In the genomic region with DNA sequence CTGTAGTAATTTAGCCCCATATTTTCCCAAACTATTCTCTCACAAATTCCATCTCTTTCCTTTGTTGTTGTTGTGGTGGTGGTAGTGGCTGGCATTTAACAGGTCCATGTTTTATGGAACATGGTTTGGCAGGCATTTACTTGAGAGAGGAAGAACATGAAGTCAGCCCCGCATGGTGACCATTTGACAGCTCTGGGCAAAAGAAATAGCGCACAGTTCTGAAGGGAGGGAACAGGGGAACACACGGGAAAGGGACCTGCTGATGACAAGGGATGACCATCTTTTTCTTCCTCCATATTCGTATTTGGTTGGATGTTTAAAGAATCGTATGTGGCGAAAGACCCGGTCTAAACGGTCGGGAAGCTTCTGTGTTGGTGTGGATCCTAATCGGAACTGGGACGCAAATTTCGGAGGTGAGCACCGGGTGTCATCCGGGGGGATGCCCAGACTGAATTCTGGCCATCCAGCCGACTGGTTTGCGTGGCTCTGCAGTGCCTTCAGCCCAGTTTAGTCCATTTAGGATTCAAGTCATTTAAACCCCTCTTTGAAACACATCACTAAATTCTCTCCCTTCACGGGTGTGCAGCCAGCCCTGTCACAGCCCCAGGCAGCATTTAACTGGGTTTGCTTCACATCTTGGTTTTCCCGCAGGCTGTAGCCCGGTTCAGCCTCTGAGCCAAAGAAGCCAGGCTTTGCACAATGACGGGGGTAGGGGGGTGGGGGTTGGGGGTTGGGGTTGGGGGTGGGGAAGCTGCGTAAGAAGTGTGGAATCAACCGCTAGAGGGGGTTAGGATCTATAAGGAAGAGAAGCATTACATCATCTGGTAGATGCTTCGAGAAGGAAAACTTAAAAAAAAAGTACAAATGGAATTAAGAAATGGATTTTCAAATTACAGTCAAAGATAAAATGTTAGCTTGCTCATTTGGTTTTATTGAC, we compare ENCODE assay signal across 10 mouse cellular contexts. TPM values are rescaled to one million over a fixed set of nuclear protein-coding genes. Genes with fewer than 3 reads are reported as not detected.
DNase-seq lines count a peak whose midpoint lies in the region; ATAC-seq and TF ChIP-seq lines count a peak whose summit lies in the region.
"Had no signal": no experiment of that assay in that cellular context is flagged by ENCODE, and none has a peak within 500 bp of the region (broad histone marks: within the 10 kb centered on the region; RNA-seq: fewer than 3 reads in every experiment).

No protein-coding gene starts in this region.

- H3K9me3 ChIP-seq in heart, embryonic 13.5 days, result peaks cover 5% of the 10 kb centered on the region; the same call in 1 of the 2 replicates
- H3K9me3 ChIP-seq in ES-Bruce4 (replicated peaks; ENCODE audit: control insufficient read depth, insufficient read depth, low read length, poor library complexity, severe bottlenecking), result no peaks in the 10 kb centered on the region
- no peaks in the 10 kb centered on the region for H3K9me3 ChIP-seq in intestine, embryonic 14.5 days (ENCODE audit: control insufficient read depth, low read length)
- H3K9me3 ChIP-seq in neural tube, embryonic 15.5 days (replicated peaks), result no peaks in the 10 kb centered on the region

- ATAC-seq in heart, embryonic 13.5 days (ENCODE audit: extremely low read depth, insufficient number of reproducible peaks, low FRiP score, low TSS enrichment), result no peak
- no peak for ATAC-seq in intestine, embryonic 14.5 days (replicated peaks; ENCODE audit: low FRiP score, low TSS enrichment, low read depth)
- peak; percentile 68 for ATAC-seq in neural tube, embryonic 15.5 days (ENCODE audit: low FRiP score)

- peak overlapping the region; percentile 66 for H3K9ac ChIP-seq in heart, embryonic 13.5 days
- H3K9ac ChIP-seq in ES-Bruce4 (ENCODE audit: low read depth, poor library complexity, severe bottlenecking), result no peak overlapping the region
- no peak overlapping the region for H3K9ac ChIP-seq in intestine, embryonic 14.5 days (ENCODE audit: low read length)
- H3K9ac ChIP-seq in neural tube, embryonic 15.5 days (replicated peaks), result peak overlapping the region; percentile 46

- peak overlapping the region; percentile 40 for H3K27ac ChIP-seq in heart, embryonic 13.5 days (replicated peaks)
- H3K27ac ChIP-seq in ES-Bruce4 (ENCODE audit: insufficient read depth, low read length), result no peak overlapping the region
- no peak overlapping the region; the same call in 1 of the 2 replicates for H3K27ac ChIP-seq in intestine, embryonic 14.5 days (ENCODE audit: low read depth)
- peak overlapping the region; percentile 82 for H3K27ac ChIP-seq in neural tube, embryonic 15.5 days (replicated peaks)

- no peak for TF ChIP-seq EP300 in ES-Bruce4 (IDR thresholded peaks at IDR 0.05; ENCODE audit: insufficient read depth, low read depth, low read length)

- intact Hi-C loops in heart, postnatal 36 days (cut with DNase I), result loop anchor here (5.0 kb wide), 1 partner anchor 100 kb away; no protein-coding TSS in a partner anchor

- H3K4me3 ChIP-seq in heart, embryonic 13.5 days, result peak overlapping the region; percentile 21
- 0 out of 2 replicates have a peak overlapping the region, but pooled peaks have one; percentile 4 for H3K4me3 ChIP-seq in ES-Bruce4 (ENCODE audit: low read depth, low read length)
- H3K4me3 ChIP-seq in intestine, embryonic 14.5 days (ENCODE audit: low read depth, low read length), result no peak overlapping the region
- peak overlapping the region; percentile 25 for H3K4me3 ChIP-seq in neural tube, embryonic 15.5 days (replicated peaks)

- no peak for DNase-seq in heart, postnatal 36 days
- DNase-seq in embryo, embryonic 10.5 days (ENCODE audit: low spot score), result peak; percentile 84
- no peak for DNase-seq in intestine, embryonic 14.5 days (ENCODE audit: low spot score)
- no peak for DNase-seq in Muller cell, postnatal 12 days (ENCODE audit: inconsistent ontology term)
- DNase-seq in frontal cortex, postnatal 25 days (ENCODE audit: low spot score in 2 of 2), result no peak

- H3K4me2 ChIP-seq in heart, embryonic 13.5 days, result peak overlapping the region; percentile 52
- H3K4me2 ChIP-seq in intestine, embryonic 14.5 days (ENCODE audit: low read length), result peak overlapping the region; percentile 28
- H3K4me2 ChIP-seq in neural tube, embryonic 15.5 days, result peak overlapping the region; percentile 54

- H3K4me1 ChIP-seq in heart, embryonic 13.5 days, result peaks cover 47% of the 10 kb centered on the region
- H3K4me1 ChIP-seq in ES-Bruce4 (ENCODE audit: control insufficient read depth, insufficient read depth, low read length), result no peaks in the 10 kb centered on the region
- H3K4me1 ChIP-seq in intestine, embryonic 14.5 days (replicated peaks; ENCODE audit: control insufficient read depth, insufficient read depth, low read length), result peaks cover 25% of the 10 kb centered on the region
- peaks cover 39% of the 10 kb centered on the region for H3K4me1 ChIP-seq in neural tube, embryonic 15.5 days

- WGBS in heart, embryonic 13.5 days, result 36% methylated on average over 23 of the region's 23 CpGs
- WGBS in intestine, embryonic 14.5 days, result 31% methylated on average over 23 of the region's 23 CpGs
- WGBS in neural tube, embryonic 15.5 days, result 19% methylated on average over 23 of the region's 23 CpGs

- H3K36me3 ChIP-seq in heart, embryonic 13.5 days, result no peaks in the 10 kb centered on the region
- H3K36me3 ChIP-seq in ES-Bruce4 (ENCODE audit: control insufficient read depth, insufficient read depth, low read length, poor library complexity, severe bottlenecking), result no peaks in the 10 kb centered on the region
- no peaks in the 10 kb centered on the region for H3K36me3 ChIP-seq in intestine, embryonic 14.5 days (ENCODE audit: control insufficient read depth, insufficient read depth, low read length)
- no peaks in the 10 kb centered on the region for H3K36me3 ChIP-seq in neural tube, embryonic 15.5 days

- no peak for TF ChIP-seq POLR2A in ES-Bruce4 (IDR thresholded peaks at IDR 0.05; ENCODE audit: insufficient read depth, low read length)

- no peak for TF ChIP-seq CTCF in ES-Bruce4 (IDR thresholded peaks at IDR 0.05; ENCODE audit: low read depth, low read length)

- H3K27me3 ChIP-seq in heart, embryonic 13.5 days (replicated peaks), result no peaks in the 10 kb centered on the region
- H3K27me3 ChIP-seq in ES-Bruce4 (ENCODE audit: control insufficient read depth, insufficient read depth, low read length, poor library complexity, severe bottlenecking), result no peaks in the 10 kb centered on the region
- no peaks in the 10 kb centered on the region for H3K27me3 ChIP-seq in intestine, embryonic 14.5 days (replicated peaks; ENCODE audit: control insufficient read depth, insufficient read depth, low read length)
- no peaks in the 10 kb centered on the region for H3K27me3 ChIP-seq in neural tube, embryonic 15.5 days (replicated peaks)
- H3K27me3 ChIP-seq: CH12.LX had no signal

RNA-seq across cellular contexts. Expression of gene Cpa2, which starts 10.5 kb away (rescaled TPM):
- 4.6 and 6.9 TPM in 2 replicates for polyA plus RNA-seq in heart, embryonic 13.5 days (2015; fragmentation: Nextera tagmentation; extraction: Ambion mirVana)
- total RNA-seq in heart, postnatal 36 days (2021), result not detected
- polyA plus RNA-seq in ES-Bruce4 (2011; ENCODE audit: insufficient read depth, insufficient read length, low read depth, missing spikeins), result 1.5 TPM in 1 of 2 replicates, not detected in the other
- polyA plus RNA-seq in intestine, embryonic 14.5 days (2014; fragmentation: Nextera tagmentation; extraction: Ambion mirVana), result 1.8 and 206 TPM in 2 replicates
- 11.3 and 20.3 TPM in 2 replicates for polyA plus RNA-seq in neural tube, embryonic 15.5 days (2015; fragmentation: Nextera tagmentation; extraction: Ambion mirVana)
- total RNA-seq: CH12.LX had no signal

RNA-seq across cellular contexts. Expression of gene Cpa4, which starts 16.3 kb away (rescaled TPM):
- 2.5 and 3.3 TPM in 2 replicates for polyA plus RNA-seq in heart, embryonic 13.5 days (2015; fragmentation: Nextera tagmentation; extraction: Ambion mirVana)
- not detected for total RNA-seq in heart, postnatal 36 days (2021)
- polyA plus RNA-seq in ES-Bruce4 (2011; ENCODE audit: insufficient read depth, insufficient read length, low read depth, missing spikeins), result not detected in 2 replicates
- polyA plus RNA-seq in intestine, embryonic 14.5 days (2014; fragmentation: Nextera tagmentation; extraction: Ambion mirVana), result 0.73 and 0.93 TPM in 2 replicates
- polyA plus RNA-seq in neural tube, embryonic 15.5 days (2015; fragmentation: Nextera tagmentation; extraction: Ambion mirVana), result 0.54 and 0.75 TPM in 2 replicates
- total RNA-seq: CH12.LX had no signal
- polyA plus RNA-seq: gonadal fat pad, adult 2 months had no signal

RNA-seq across cellular contexts. Expression of gene Ssmem1, which starts 42.3 kb away (rescaled TPM):
- not detected in 2 replicates for polyA plus RNA-seq in heart, embryonic 13.5 days (2015; fragmentation: Nextera tagmentation; extraction: Ambion mirVana)
- under 1 TPM; 0.22 to 0.31 TPM for total RNA-seq in heart, postnatal 36 days (2021)
- not detected in 2 replicates for polyA plus RNA-seq in ES-Bruce4 (2011; ENCODE audit: insufficient read depth, insufficient read length, low read depth, missing spikeins)
- not detected in 2 replicates for polyA plus RNA-seq in intestine, embryonic 14.5 days (2014; fragmentation: Nextera tagmentation; extraction: Ambion mirVana)
- not detected in 2 replicates for polyA plus RNA-seq in neural tube, embryonic 15.5 days (2015; fragmentation: Nextera tagmentation; extraction: Ambion mirVana)

RNA-seq across cellular contexts. Expression of gene Tmem209, which starts 42.3 kb away (rescaled TPM):
- 24.2 and 25.6 TPM in 2 replicates for polyA plus RNA-seq in heart, embryonic 13.5 days (2015; fragmentation: Nextera tagmentation; extraction: Ambion mirVana)
- total RNA-seq in heart, postnatal 36 days (2021), result 1 to 10 TPM; 8.3 to 8.4 TPM
- polyA plus RNA-seq in ES-Bruce4 (2011; ENCODE audit: insufficient read depth, insufficient read length, low read depth, missing spikeins), result 126 and 130 TPM in 2 replicates
- 40.9 and 43.6 TPM in 2 replicates for polyA plus RNA-seq in intestine, embryonic 14.5 days (2014; fragmentation: Nextera tagmentation; extraction: Ambion mirVana)
- 21.1 and 29.6 TPM in 2 replicates for polyA plus RNA-seq in neural tube, embryonic 15.5 days (2015; fragmentation: Nextera tagmentation; extraction: Ambion mirVana)

RNA-seq across cellular contexts. Expression of gene Cpa5, which starts 58.9 kb away (rescaled TPM):
- 0.90 and 0.97 TPM in 2 replicates for polyA plus RNA-seq in heart, embryonic 13.5 days (2015; fragmentation: Nextera tagmentation; extraction: Ambion mirVana)
- not detected for total RNA-seq in heart, postnatal 36 days (2021)
- polyA plus RNA-seq in ES-Bruce4 (2011; ENCODE audit: insufficient read depth, insufficient read length, low read depth, missing spikeins), result not detected in 2 replicates
- 0.19 and 0.23 TPM in 2 replicates for polyA plus RNA-seq in intestine, embryonic 14.5 days (2014; fragmentation: Nextera tagmentation; extraction: Ambion mirVana)
- polyA plus RNA-seq in neural tube, embryonic 15.5 days (2015; fragmentation: Nextera tagmentation; extraction: Ambion mirVana), result 0.11 TPM in 1 of 2 replicates, not detected in the other
- total RNA-seq: CH12.LX had no signal

Comparison
In these comparisons a context has a peak if more than half of its experiments do, and no peak if none do; other contexts are left out.
1. H3K27ac ChIP-seq: peak in heart, embryonic 13.5 days (single experiment) and neural tube, embryonic 15.5 days (single experiment); none in ES-Bruce4 (single experiment) and intestine, embryonic 14.5 days (single experiment).
2. H3K9ac ChIP-seq: peak in heart, embryonic 13.5 days (single experiment) and neural tube, embryonic 15.5 days (single experiment); none in ES-Bruce4 (single experiment) and intestine, embryonic 14.5 days (single experiment).
3. Peak in every context shown above with its lines, with median percentiles within 50 percentile points of each other: H3K4me2 ChIP-seq.